33 mouse cellular contexts compared by ENCODE assay signal in the genomic region with DNA sequence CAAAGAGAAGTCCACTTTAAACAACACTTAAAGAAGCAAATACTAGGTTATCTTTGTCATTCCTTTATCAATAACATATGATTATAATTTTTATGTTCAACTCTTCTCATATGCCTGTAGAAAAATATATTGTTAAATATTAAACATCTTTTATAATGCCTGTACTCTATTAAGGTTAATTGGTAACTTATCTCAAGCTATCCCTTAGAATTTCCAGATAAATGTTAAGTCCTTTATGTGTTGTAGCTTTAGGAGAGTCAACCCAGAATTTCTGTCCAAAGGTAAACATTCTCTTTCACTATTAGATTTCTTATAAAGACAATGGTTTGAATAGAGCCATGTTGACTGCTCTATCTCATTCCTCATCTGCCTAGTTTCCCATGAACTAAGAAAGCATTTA.
"Had no signal": no experiment of that assay in that cellular context is flagged by ENCODE, and none has a peak within 500 bp of the region (broad histone marks: within the 10 kb centered on the region; RNA-seq: fewer than 3 reads in every experiment).

No protein-coding gene starts in this region.

- H3K4me1 ChIP-seq: heart, embryonic 10.5 days; heart, embryonic 12.5 days; heart, embryonic 13.5 days; heart, embryonic 15.5 days; hindbrain, embryonic 10.5 days; hindbrain, embryonic 12.5 days; hindbrain, embryonic 13.5 days; hindbrain, embryonic 15.5 days; kidney, embryonic 15.5 days had no signal

- H3K9ac ChIP-seq: heart, embryonic 12.5 days; heart, embryonic 13.5 days; heart, embryonic 15.5 days; hindbrain, embryonic 12.5 days; hindbrain, embryonic 13.5 days; hindbrain, embryonic 14.5 days; hindbrain, embryonic 15.5 days; kidney, embryonic 15.5 days had no signal

- H3K4me3 ChIP-seq: heart, embryonic 10.5 days; heart, embryonic 12.5 days; heart, embryonic 13.5 days; heart, embryonic 15.5 days; hindbrain, embryonic 10.5 days; hindbrain, embryonic 12.5 days; hindbrain, embryonic 13.5 days; hindbrain, embryonic 15.5 days; kidney, embryonic 15.5 days; layer of hippocampus, adult 2 months; left cerebral cortex, adult 2 months had no signal

- H3K27ac ChIP-seq: heart, embryonic 10.5 days; heart, embryonic 13.5 days; heart, embryonic 15.5 days; hindbrain, embryonic 10.5 days; hindbrain, embryonic 12.5 days; hindbrain, embryonic 13.5 days; hindbrain, embryonic 14.5 days; hindbrain, embryonic 15.5 days; hindbrain, postnatal 0 days; kidney, embryonic 15.5 days; kidney, postnatal 0 days; layer of hippocampus, adult 2 months; left cerebral cortex, adult 2 months had no signal

- H3K9me3 ChIP-seq: heart, embryonic 10.5 days; heart, embryonic 12.5 days; heart, embryonic 13.5 days; heart, embryonic 15.5 days; hindbrain, embryonic 10.5 days; hindbrain, embryonic 12.5 days; hindbrain, embryonic 13.5 days; hindbrain, embryonic 15.5 days; kidney, embryonic 15.5 days had no signal

- ATAC-seq: hindbrain, embryonic 16.5 days; hindbrain, postnatal 0 days; inflammation-experienced regulatory T-cells, adult 6 months had no signal

- H3K4me2 ChIP-seq: heart, embryonic 11.5 days; heart, embryonic 12.5 days; heart, embryonic 13.5 days; heart, embryonic 15.5 days; hindbrain, embryonic 12.5 days; hindbrain, embryonic 13.5 days; hindbrain, embryonic 14.5 days; hindbrain, embryonic 15.5 days; kidney, embryonic 15.5 days had no signal

- H3K27me3 ChIP-seq: heart, embryonic 12.5 days; heart, embryonic 13.5 days; heart, embryonic 15.5 days; hindbrain, embryonic 12.5 days; hindbrain, embryonic 13.5 days; hindbrain, embryonic 15.5 days; kidney, embryonic 15.5 days had no signal

- H3K36me3 ChIP-seq: heart, embryonic 10.5 days; heart, embryonic 12.5 days; heart, embryonic 13.5 days; heart, embryonic 15.5 days; hindbrain, embryonic 10.5 days; hindbrain, embryonic 12.5 days; hindbrain, embryonic 13.5 days; hindbrain, embryonic 15.5 days; kidney, embryonic 15.5 days had no signal

- DNase-seq: heart, postnatal 10 days; heart, postnatal 14 days; heart, postnatal 36 days; heart, postnatal 4 days; kidney, adult 11 months; kidney, adult 18-20 months; kidney, adult 2 months; kidney, adult 8-10 months; kidney, adult 9 months; kidney, postnatal 10 days; kidney, postnatal 14 days; kidney, postnatal 25 days; kidney, postnatal 36 days; kidney, postnatal 4 days; layer of hippocampus, adult 9-11 months; layer of hippocampus, postnatal 36 days had no signal
